Mouse (Mus musculus) ES-Bruce4 (cell line): ENCODE data around the gene Sdcbp2.

Experiments used
- CTCF ChIP-seq: IDR thresholded peaks from one replicate; pipeline ENCODE4 v1.8.1; 2011; ENCODE audit warnings: low read depth, low read length
- EP300 ChIP-seq: IDR thresholded peaks from 2 replicates; pipeline ENCODE4 v1.6.1; 2011; ENCODE audit warnings: low read depth, low read length; ENCODE audit not compliant: insufficient read depth
- POLR2A ChIP-seq: IDR thresholded peaks from one replicate; pipeline ENCODE4 v1.8.1; 2011; ENCODE audit warnings: low read length; ENCODE audit not compliant: insufficient read depth

- TF ChIP-seq CTCF, result no peak
- no peak for TF ChIP-seq EP300
- TF ChIP-seq POLR2A, result no peak
Measured at GRCm38 (mm10) chr2:151574607-151575006, 2.2 kb downstream of the Sdcbp2 start.
